Mouse (Mus musculus) liver, adult (tissue): ENCODE data around the gene Cdk14.

Experiments used
- GATA4 ChIP-seq: IDR thresholded peaks from 2 replicates; pipeline ENCODE4 v1.6.1; 2014; ENCODE audit warnings: mild to moderate bottlenecking, low read length; ENCODE audit not compliant: insufficient replicate concordance

The Cdk14 gene

DNA sequence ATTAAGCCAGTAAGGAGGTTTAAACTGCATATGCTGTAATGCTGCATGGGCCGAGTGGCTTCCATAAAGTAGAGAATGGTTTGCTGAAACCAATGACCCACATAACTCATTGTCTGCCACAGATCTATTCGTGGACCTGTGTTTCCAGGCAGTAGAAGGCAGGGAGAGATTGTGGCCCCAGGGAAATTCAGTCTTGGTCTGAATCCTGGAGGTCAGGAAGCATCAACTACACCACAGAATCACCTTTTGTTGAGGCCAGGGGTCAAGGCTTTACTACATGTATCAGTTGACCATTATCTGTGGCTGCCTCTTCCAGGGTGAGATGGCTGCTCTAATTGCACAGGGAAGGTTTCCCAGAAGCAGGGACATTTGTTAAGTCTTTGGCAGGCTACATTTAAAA, 643.6 kb downstream of the Cdk14 start:
- no peak for TF ChIP-seq GATA4

DNA sequence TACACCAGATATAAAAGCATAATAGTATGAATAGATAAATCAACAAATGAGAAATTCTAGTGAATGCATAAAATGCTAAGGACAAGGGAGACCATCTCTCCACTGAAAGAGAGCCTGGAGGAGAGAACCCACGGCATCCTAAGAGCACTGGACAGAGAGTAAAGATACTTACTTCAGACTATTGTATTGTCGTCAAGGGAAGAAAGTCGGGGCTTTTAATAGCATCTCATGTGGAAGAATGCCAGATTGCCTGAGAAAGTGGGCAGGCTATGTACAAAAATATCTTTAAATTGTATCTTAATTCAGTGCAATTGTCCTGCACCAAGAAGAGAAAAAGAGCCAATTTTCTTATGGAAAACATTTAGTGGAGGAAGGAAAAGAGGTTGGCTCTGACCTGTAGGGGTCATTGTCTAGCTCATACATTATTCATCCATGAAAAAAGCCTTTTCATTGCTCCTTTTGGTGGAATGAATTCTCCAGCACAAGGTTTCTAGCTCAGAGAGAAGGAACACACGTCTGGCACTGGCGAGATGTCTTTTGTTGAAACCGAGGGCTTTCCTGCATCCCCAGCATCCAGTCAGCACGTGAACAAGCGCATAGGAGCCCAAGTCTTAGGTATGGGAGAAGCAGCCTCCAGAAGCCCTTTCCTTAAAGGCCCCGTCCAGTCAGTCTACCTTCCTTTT, 646.9 kb downstream of the Cdk14 start:
- TF ChIP-seq GATA4, result no peak

DNA sequence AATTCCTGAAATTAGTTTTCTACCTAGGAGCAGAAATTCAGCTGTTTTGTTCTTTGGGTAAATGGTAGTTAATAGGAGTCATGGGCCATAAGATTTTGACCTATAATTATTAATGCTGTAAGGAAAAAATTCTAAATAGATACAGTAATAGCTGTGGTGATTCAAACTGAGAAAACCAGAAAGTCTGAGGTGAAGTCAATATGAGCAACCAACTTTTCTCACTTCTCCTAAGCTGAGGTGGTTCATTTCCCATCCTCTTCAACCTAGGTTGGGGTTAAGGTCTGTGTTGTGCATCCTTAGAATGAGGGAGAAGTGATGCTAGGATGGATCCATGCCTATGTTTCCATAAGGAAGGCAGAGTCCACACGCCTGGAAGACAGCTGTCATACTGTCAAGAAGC, 649.5 kb downstream of the Cdk14 start:
- no peak for TF ChIP-seq GATA4

DNA sequence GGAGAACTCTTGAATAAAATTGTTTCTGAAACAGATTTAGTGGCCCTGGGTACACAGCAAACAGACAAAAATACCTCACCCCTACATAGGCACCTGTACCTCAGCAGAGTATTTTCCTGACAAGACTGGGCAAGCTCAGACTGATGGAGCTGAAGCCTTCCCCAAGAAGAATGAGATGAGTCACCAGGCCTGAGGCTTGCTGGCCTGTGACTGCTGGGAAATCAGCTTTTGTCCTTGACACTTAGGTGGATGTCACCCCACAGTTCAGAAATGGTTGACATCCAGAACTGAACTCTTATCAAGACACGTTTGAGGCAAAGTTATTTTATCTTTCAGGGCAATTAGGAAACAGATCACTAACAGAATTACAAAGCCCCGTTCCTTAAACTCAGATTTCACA, 652.2 kb downstream of the Cdk14 start:
- no peak for TF ChIP-seq GATA4

DNA sequence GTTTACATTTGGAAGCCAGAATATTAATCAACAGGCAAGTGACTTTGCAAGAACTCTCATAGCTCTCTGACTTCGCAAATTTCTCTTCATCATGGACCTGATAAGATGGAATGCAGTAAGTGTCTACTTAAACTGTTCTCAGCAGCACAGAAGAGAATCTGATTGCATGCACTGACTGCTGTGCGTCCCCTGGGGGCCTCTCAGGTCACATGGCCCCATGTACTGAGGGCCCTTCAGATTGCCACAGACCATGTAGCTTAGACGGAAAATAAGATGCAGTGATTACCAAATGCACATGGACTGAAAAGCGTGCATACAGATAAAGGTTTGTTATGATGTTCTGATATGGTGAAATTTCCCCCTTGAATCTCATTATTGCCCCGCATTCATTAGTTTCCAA, 653.4 kb downstream of the Cdk14 start:
- TF ChIP-seq GATA4, result no peak

DNA sequence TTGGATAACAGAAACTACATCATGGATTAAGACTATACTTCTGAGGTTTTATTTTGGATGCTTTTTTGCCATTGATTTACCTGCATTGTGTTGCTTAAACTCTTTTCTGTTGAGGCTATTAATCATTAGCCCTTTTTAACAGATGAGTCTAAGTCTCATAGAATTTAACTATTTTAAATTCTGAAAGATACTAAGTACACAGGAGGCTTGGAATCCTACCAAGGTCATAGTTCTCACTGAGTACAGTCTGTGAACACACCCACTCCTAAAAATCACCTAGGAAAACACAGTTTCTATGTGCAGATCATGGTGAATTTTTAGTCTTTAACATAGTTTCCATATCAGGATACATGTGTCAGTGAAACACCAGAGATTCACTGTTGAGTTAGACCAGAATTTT, 658.2 kb downstream of the Cdk14 start:
- no peak for TF ChIP-seq GATA4

DNA sequence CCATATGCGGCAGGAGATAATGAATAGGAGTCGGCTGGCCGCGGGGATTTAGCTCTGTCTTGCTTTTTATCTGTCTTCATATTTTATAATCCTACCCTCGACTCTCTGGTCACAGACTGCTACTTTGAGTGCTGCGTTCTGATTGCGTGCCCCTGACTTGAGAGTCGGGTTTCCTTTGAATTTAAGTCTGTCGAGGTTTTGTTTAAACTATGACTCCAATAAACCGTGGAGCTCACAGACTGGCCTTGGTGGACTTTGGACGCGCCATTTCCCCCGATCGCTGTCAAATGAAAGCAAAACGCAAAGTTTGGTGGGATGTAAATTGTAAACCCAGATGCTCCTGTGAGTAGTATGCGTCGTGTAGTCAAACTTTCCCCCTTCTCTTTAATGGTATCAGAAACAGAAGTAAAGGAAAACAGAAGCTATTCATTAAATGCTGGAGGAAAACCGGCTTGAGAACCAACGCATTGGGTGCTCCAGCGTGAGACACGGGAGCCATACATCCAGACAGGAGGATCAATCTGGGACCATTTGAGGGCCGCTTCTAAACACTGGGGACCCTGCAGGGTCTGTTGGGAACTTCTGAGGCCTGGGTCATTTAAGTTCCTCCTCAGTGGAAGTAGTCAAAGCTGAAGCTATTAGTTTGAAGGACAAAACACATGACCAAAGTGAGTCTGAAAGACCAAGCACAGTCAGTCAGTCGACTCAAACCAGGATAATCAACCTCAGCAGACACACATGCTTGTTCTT, 661.6 kb downstream of the Cdk14 start:
- no peak for TF ChIP-seq GATA4

DNA sequence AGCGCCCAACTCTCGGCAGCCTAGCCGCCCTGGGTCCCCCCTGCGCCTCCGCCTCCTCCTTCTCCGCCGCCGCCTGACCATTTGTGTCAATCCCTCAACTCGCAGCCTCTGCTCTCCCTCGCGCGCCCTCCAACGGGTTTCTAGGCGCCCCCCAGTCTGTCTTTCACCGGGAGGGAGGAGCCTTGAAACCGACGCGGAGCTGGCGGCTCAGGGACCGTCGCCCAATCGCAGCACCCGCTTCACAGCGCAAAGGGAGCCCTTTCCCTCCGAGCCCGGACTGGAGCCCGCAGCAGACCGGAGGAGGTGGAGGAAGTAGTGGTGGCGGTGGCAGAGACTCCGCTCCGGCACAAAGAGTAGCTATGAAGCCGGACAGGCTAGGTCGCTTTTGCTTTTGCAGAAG, 662.2 kb downstream of the Cdk14 start, which contains the start of gene Fzd1:
Fzd1 (minus strand) TSS at position 134 of the 400 bp plus-strand sequence.
- no peak; the same call in 1 of the 2 replicates for TF ChIP-seq GATA4

DNA sequence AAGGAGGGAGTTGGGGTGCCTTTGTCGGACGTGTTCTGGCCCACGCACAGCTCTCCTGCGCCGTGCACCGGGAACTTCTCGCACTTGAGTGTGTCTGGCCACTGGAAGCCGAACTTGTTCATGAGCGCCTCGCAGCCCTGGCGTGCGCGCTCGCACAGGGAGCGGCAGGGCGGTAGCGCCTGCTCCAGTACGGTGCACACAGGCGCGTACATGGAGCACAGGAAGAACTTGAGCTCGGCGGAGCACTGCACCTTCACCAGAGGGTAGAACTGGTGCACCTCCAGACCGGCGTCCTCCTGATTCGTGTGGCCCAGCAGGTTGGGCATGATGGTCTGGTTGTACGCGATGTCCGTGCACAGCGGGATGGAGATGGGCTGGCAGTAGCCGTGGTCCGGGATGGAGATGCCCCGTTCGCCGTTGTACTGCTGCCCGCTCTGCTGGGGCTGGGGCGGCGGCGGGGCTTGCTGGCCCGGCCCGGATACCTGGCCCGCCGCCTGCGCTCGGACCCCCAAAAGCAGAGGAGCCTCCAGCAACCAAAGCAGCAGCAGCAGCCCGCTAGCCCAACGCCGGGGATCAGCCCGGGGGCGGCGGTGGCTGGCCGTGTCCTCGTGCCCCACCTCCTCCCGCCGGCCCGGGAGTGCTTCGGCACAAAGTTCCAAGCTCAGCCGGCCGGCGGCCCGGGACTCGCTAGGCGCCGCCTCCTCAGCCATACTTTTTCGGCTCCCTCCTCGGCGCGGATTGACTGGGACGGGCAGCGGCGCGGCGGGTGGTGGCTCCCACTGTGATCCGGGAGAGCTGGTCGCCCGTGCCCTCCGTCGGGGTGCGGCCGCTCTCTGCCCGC, 663.0 kb downstream of the Cdk14 start:
- TF ChIP-seq GATA4, result no peak

DNA sequence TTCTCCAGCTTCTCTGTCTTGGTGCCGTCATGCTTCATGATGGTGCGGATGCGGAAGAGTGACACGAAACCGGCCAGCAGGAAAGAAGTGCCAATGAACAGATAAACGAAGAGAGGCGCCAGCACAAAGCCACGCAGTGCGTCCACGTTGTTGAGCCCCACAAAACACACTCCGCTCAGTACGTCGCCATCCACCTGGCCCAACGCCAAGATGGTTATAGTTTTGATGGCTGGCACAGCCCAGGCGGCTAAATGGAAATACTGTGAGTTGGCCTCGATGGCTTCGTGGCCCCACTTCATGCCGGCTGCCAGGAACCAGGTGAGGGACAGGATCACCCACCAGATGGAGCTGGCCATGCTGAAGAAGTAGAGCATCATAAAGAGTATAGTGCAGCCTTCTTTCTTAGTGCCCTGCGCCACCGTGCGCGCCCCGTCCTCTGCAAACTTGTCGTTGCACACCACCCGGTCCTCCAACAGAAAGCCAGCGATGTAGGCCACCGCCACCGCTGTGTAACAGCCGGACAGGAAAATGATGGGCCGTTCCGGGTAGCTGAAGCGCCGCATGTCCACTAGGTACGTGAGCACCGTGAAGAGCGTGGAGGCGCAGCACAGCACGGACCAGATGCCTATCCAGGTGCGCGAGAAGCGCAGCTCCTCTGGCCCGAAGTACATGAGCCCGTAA, 664.0 kb downstream of the Cdk14 start:
- TF ChIP-seq GATA4, result no peak

DNA sequence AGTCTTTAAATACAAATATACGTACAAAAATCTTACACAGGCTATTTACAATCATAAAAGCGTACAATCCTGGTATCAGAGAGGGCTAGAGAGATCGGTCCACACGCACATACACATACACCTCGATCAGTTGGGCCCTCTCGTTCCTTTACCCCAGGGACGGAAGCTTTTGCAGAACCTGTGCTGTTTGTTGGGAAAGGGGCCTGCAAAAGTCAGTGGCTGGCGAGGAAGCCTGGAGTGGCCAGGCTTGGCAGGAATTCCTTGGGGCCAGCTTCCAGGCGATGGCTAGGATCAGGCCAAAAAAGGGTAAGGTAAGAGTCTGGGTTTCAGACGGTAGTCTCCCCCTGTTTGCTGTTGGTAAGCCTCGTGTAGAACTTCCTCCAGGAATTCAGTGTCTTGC, 664.8 kb downstream of the Cdk14 start:
- no peak for TF ChIP-seq GATA4

DNA sequence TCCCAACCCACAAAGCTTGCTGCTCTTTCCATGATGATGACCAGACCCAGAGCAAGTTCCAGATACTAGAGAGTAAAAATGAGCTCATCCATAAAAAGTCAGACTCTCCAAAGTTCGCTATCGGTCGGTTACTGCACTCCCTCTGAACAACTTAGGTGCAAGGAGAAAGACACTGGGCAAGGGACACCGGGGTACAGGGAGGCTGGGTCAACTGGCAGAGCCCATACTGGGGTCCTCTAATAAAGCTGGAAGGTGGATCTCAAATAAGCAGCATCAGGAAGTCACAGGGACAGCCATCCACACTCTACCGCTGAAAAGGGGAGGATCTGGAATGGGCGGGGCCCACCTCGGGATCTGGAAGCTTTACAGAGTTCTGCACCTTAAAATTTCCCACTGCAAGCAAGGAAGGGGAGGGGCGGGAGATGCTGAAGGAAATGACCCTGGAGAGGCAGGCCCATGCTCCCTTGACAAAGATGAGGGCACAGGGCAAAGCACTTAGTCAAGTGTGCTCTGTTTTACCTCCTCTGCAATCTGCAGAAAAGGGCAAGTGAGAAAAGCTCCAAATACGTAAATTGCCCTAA, 665.3 kb downstream of the Cdk14 start:
- no peak for TF ChIP-seq GATA4
